Mouse (Mus musculus): ENCODE data around the gene Ddx17.
A peak's percentile ranks its signal among the peaks of the same experiment; 100 is the strongest.

Gene Ddx17

DNA sequence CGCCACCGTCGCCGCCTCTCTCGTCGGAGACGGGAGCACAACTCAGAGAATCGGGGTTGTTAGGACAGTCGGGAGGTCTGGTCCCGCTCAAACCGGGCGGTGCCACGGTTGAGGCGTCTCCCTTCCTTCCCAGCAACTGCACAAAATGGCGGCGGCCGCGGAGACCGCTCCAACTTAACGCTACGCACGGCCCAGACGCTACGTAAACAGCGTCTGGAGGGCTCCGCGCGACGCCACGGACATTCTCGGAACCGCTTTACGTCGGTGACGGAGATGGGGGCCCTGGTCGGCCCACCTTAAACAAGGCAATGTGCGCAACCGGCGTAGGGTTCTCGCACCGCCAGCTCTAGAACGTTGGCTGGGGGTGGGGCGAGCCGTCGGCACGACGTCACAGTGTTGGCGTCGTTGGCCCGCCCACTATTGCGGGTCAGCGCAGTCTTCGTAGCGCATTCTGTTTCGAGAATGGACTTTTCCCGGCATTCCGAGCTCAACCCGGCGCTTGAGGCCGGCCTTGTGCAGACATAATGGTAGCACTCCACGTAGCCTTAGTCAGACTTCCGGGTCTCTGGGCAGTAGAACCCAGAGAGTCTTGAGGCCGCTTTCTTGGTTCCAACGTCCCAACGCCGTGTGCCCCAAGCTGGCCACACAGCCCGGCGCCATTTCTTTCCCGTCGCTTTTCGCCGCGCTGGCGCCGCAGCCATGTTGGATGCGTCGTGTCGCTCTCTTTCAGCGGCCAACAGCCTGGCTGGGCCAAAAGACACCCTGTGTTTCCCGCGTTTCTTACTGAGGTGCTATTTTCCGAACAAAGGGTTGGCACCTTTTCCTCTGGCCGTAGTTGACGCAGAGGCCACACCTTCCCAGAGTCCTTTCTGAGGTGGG, at the start of gene Ddx17:
Ddx17 (minus strand) TSS at position 332 of the 879 bp plus-strand sequence.
- peak; percentile 99 for DNase-seq (ENCODE audit: low spot score in 2 of 2)

GRCm38 (mm10) chr15:79581581-79581980, 35.0 kb upstream of the Ddx17 start:
- DNase-seq (ENCODE audit: low spot score in 2 of 2) = no peak

- peak; percentile 31 to 34 for DNase-seq (ENCODE audit: low spot score in 2 of 2)
Observed at GRCm38 (mm10) chr15:79577671-79578426, 31.3 kb upstream of the Ddx17 start.

DNA sequence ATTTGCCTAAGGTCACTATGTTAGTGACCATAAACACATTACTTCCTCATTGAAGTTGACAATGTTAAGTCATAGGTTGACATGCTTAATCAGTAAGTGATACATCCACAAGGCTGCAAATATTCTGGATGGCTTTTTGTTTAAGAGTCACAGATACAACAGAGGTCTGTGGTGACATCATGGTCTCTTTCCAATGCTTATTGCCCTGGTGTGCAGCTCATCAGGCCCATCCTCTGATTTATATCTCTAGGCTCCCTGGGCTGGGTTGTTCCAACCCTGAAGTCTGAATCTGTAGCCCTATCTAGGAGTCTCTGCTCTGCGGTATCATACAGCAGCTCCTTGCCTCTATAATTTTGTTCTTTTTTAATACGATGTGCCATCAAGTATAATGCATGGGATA, 30.4 kb upstream of the Ddx17 start:
- DNase-seq (ENCODE audit: low spot score in 2 of 2) = no peak

GRCm38 (mm10) chr15:79575543-79576222, 29.1 kb upstream of the Ddx17 start:
- DNase-seq (ENCODE audit: low spot score in 2 of 2) = peak in 1 of 2 experiments; percentile 11

- DNase-seq (ENCODE audit: low spot score in 2 of 2) = peak; percentile 62 to 65
Observed at GRCm38 (mm10) chr15:79562417-79562816, 15.9 kb upstream of the Ddx17 start.

GRCm38 (mm10) chr15:79559649-79560048, 13.1 kb upstream of the Ddx17 start:
- DNase-seq (ENCODE audit: low spot score in 2 of 2) = no peak

DNA sequence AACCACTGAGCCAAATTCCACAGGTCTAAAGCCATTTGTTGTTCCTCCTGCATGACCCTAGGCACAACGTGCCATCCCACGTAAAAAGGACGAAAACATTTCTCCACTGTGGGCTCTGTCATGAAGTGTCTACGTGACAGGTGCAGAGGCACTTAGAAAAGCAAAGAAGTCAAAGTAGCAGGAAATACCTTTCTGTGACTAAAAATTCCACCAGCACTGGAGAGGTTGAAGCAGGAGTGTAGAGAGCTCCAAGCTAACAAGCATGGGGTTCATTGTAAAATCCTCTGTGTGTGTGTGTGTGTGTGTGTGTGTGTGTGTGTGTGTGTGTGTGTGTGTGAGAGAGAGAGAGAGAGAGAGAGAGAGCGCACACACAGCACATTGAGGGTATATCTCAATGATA, 6.0 kb upstream of the Ddx17 start:
- no peak for DNase-seq (ENCODE audit: low spot score in 2 of 2)

DNA sequence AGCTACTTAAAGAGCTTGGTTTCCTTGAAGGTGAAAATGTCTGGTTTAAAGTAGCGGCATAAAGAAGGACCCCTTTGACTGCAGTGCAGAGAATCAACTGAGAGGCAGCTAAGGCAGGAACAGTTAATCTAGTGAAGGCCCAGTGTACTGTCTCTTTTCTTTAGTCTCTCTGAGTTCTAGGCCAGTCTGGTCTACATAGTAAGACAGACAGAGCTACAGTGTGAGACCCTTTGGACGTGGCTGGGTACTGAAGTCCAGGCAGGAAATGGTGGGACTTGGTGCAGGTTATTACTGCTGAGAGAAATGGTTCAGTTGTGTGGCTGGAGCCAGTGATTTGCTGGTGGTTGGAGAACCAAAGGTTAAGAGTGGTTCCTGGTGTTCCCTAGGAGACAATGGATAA, 1.7 kb upstream of the Ddx17 start:
- DNase-seq (ENCODE audit: low spot score in 2 of 2) = no peak

DNA sequence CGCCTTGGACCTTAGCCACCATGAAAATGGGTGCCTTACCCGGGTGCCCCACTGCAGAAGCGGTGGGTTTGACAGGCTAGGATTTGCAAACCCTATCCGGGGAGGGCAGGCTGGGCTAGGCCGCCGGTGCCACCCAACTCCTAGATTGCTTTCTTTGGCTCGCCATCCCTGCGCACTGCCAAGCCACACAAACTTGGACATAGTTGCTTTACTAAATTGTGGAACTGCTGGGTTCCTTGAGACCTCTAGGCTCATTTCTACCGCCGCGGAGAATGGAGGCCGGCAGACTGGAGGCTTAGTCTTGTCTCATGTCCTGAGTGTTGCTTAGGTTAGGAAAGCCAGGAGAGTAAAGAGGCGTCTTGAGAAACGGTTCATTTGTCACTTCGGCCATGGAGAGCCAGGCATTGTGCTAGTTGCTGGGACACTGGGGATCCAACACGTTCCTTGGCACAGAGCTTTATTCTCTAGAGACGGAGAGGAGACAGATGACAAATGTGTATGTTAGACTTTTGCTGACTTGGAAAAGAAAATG, 814 bp upstream of the Ddx17 start:
- DNase-seq (ENCODE audit: low spot score in 2 of 2) = no peak

DNA sequence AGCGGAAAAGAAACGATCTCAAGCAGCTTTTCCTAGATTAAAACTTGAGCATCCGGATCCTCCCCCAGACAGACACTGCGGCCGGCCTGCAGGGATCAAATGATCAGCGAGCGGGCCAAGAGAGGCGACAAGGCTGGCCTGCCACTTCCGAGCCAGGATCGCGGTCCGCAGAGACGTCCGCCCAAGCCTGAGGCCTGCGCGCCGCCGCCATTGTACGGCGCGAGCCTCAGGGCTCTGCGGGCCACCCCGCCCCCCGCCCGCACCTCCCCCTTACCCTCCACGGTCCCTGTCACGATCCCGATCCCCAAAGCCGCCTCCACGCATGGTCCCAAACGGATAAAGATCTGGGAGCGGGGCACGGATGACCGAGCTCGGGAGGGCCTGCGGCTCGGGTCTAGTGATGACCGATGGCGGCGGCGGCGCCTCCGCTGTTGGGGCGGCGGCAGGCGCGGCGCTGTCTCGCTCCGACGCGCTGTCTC, 581 bp downstream of the Ddx17 start:
- no peak for DNase-seq (ENCODE audit: low spot score in 2 of 2)

DNA sequence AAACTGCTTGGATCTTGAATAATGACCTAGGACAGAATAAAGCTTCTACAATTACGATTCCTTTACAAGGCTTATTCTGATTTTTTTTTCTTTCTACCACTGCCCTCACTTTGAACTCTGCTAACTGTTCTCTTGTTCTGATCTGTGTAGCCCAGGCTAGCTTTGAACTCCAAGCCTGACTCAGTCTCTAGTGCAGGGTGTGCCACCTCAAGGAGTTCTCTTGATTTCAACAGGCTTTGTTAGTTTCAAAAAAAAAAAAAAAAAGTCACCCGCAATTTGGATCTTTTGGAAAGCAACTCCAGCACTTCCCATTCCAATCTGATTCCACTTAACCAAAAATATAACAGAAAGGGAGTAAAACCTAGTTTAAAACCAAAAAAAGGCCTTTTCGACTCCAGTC, 1.0 kb downstream of the Ddx17 start:
- no peak for DNase-seq (ENCODE audit: low spot score in 2 of 2)

- DNase-seq (ENCODE audit: low spot score in 2 of 2) = no peak
Observed at GRCm38 (mm10) chr15:79543968-79544367, 2.6 kb downstream of the Ddx17 start.

DNA sequence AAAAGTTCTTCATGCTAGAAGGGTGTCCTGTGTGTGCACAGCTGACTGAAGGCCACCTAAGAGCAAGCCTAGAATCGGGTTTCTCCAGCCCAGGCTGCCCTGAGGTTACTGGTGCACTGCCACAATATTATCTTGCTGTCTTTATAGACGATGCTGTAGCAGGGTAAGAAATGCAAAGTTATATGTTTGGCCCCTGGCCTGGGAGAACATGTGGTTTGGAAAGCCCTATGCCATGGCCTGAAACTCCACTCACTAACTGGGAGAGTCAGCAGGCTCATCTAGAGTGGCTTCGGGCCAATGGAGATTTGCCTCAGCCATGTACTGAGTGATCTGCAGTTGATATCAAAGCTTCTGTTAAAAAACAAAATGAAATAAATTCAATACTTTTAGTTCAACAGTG, 12.7 kb downstream of the Ddx17 start:
- no peak for DNase-seq (ENCODE audit: low spot score in 2 of 2)

GRCm38 (mm10) chr15:79529935-79530334, 16.6 kb downstream of the Ddx17 start:
- DNase-seq (ENCODE audit: low spot score in 2 of 2) = no peak

GRCm38 (mm10) chr15:79527991-79528639, 18.4 kb downstream of the Ddx17 start:
- DNase-seq (ENCODE audit: low spot score in 2 of 2) = no peak

GRCm38 (mm10) chr15:79527192-79527591, 19.3 kb downstream of the Ddx17 start:
- no peak for DNase-seq (ENCODE audit: low spot score in 2 of 2)

DNA sequence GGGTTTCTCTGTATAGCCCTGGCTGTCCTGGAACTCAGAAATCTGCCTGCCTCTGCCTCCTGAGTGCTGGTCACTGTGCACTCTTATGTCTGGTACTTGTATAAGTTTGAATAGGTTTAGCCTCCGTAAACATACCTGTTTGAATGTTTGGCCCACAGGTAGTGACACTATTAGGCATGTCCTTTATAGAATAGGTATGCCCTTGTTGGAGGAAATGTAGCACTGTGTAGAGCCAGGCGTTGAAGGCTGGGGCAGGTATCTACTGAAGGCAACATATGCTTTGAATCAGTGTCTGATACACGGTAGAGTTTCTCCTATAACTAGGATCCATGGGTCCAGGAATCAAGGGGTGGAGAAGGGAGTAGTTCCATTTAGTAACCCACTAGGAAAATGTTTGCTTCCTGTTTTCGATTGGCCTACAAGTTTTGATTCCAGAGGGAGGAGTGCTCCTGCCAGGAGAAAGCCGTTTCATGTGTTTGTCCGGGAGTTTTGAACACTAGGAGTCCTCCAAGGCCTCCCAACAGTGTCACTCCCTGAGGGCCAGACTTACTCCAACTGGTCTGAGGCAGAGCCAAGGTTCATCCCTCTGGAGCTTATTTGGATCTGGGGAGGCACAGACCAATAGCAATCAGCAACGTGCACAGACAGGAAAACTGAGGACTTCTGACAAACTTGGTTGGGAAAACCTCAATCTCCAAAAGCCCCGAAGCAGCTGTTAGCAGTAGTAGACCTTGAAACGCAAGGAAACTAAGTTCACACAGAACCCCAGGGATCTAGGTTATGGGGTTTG, 20.4 kb downstream of the Ddx17 start:
- no peak for DNase-seq (ENCODE audit: low spot score in 2 of 2)

- DNase-seq (ENCODE audit: low spot score in 2 of 2) = no peak
Observed at GRCm38 (mm10) chr15:79525564-79525963, 21.0 kb downstream of the Ddx17 start.

DNA sequence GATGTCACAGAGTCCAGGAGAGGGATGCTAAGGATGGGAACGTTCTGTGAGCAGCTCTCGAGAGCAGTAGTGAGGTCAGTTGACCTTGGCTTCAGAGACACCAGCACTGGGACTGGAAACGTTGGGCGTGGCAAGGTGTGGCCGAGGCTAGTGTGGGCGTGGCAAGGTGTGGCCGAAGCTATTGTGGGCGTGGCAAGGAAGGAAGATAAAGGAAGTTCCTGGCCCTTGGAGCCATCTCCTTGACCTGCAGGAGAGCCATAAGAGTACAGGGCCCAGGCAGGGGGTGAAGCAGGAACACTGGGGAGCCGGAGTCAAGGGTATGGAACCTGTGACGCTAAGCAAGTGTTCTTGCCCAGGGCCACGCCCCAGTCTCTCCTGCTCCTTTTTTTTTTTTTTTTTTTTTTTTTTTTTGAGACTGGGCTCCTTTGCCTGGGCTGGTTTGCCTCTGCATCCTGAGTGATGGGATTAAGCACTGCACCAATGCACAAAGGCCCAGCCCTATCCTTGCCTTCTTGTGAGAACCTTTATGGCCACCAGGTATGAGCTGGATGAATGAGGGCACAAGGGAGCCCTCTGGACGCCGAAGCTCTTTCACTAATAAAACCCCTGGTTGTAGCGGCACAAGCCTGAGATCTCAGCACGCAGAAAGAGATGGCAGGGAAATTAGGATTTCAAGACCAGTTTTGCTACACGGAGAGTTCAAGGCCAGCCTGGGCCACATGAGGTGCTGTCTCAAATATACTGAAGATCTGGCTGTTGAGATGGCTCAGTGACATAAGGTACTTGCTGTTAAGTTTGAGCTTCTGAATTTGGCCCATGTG, 26.9 kb downstream of the Ddx17 start:
- no peak for DNase-seq (ENCODE audit: low spot score in 2 of 2)
